Mouse (Mus musculus) c-Kit-negative CD71-positive TER-119-positive erythroid progenitor cells, embryonic 14.5 days (primary cell): ENCODE measurements at regions not wholly inside any gene's neighbourhood (a gene's known extent, or its start where the extent isn't known, plus 50 kb on each side); places are given as distances from the start of the nearest gene placed in this dataset.

Experiments used
- DNase-seq: peaks from one replicate; pipeline ENCODE4 v3.0.0-alpha.2; 2013; ENCODE audit warnings: low read depth, low spot score

- peak; percentile 56 for DNase-seq
Observed at GRCm38 (mm10) chr6:31613590-31614319, 50.0 kb upstream of the Podxl start.
